Mouse (Mus musculus): Measurements from ENCODE around the gene Fbxo45.

DNA sequence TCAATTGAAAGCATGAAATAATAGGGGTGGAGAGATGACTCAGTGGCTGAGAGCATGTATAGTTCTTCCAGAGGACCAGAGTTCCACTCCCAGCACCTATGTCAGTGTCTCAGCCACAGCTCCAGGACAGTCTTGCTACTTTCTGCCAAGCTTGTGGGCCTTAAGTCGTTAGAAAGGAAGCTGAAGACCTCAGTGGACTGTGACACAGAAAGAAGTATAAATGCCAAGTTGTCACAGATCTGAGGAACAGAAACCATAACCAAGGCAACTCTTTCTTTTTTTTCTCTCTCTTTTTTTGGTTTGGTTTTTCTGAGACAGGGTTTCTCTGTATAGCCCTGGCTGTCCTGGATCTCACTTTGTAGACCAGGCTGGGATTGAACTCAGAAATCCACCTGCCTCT, 28.9 kb upstream of the Fbxo45 start:
- no peak for TF ChIP-seq POLR2A (IDR thresholded peaks at IDR 0.05; ENCODE audit: borderline replicate concordance, insufficient read depth, low read length)
- no peak for TF ChIP-seq CTCF (IDR thresholded peaks at IDR 0.05; ENCODE audit: borderline replicate concordance, insufficient read depth, low read depth, low read length)

Measured in cerebellum, adult 2 months (tissue).